Mouse (Mus musculus) thymus, adult 2 months (tissue): ENCODE results near the gene Ogt.

Experiments
- CTCF ChIP-seq: fragments of 200-500 bp; IDR thresholded peaks from 2 replicates; pipeline ENCODE4 v1.5.1; 2012; ENCODE audit warnings: mild to moderate bottlenecking, control low read depth, low read length, moderate library complexity, borderline replicate concordance; ENCODE audit not compliant: control insufficient read depth, poor library complexity, insufficient read depth; ENCODE audit errors: extremely low read depth
- POLR2A ChIP-seq: fragments of 200-500 bp; IDR thresholded peaks from 2 replicates; pipeline ENCODE4 v1.6.1; 2012; ENCODE audit warnings: mild to moderate bottlenecking, low read length, control low read depth, moderate library complexity; ENCODE audit not compliant: control insufficient read depth, poor library complexity, insufficient read depth; ENCODE audit errors: extremely low read depth

GRCm38 (mm10) chrX:101646621-101647020 is 6.8 kb downstream of the Ogt start:
- TF ChIP-seq POLR2A (no peak), CTCF (no peak)
